In the genomic region with DNA sequence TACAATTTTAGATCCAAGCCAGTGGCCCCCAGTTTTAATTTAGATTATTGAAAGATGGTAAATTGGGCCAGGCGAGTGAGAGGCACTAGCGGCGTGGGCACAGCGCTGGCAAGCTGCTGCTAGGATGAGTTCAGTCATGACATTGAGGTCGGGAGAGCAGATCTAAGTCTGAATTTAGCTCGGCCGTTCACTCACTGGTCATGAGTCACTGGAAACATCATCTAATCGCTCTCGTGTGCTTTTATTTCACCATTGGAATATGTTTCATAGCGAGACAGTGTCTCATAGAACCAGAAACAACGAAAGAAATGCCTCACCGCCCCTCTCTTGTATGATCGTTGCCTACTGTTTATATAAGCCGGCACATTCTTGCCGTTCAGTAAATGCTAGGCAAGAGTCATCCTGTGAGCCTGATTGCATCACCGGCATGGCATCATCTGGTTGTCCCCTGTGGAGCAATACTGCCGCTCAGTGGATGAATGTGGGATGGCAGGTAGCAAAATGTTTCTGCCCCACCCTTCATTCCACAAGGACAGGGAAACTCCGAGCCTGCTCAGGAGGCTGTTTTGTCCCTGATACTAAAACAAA, we compare ENCODE assay signal across 8 mouse cellular contexts.
DNase-seq lines count a peak whose midpoint lies in the region; ATAC-seq and TF ChIP-seq lines count a peak whose summit lies in the region.

No protein-coding gene starts in this region.

- peak; percentile 100 for TF ChIP-seq CTCF in stomach, postnatal 0 days (IDR thresholded peaks at IDR 0.05; ENCODE audit: low read depth)

- peak overlapping the region; percentile 35 for H3K4me2 ChIP-seq in forebrain, embryonic 14.5 days (ENCODE audit: low read length)
- peak overlapping the region; percentile 51 for H3K4me2 ChIP-seq in liver, embryonic 15.5 days
- peak overlapping the region; percentile 54 for H3K4me2 ChIP-seq in neural tube, embryonic 12.5 days (replicated peaks)
- peak overlapping the region; percentile 38 for H3K4me2 ChIP-seq in stomach, postnatal 0 days (replicated peaks; ENCODE audit: low read depth)

- no peaks in the 10 kb centered on the region for H3K36me3 ChIP-seq in forebrain, embryonic 14.5 days (ENCODE audit: control insufficient read depth, insufficient read depth, low read length)
- H3K36me3 ChIP-seq in liver, embryonic 15.5 days (replicated peaks), result no peaks in the 10 kb centered on the region
- no peaks in the 10 kb centered on the region for H3K36me3 ChIP-seq in neural tube, embryonic 12.5 days
- H3K36me3 ChIP-seq in stomach, postnatal 0 days (ENCODE audit: control insufficient read depth, insufficient read depth, low read length), result no peaks in the 10 kb centered on the region

- intact Hi-C loops in heart, postnatal 10 days (cut with DNase I), result loop anchor here (1.0 to 5.0 kb wide), 4 partner anchors 41 to 534 kb away; a partner anchor contains a TSS

- H3K9me3 ChIP-seq in forebrain, embryonic 14.5 days (replicated peaks; ENCODE audit: control insufficient read depth, low read length), result no peaks in the 10 kb centered on the region
- H3K9me3 ChIP-seq in liver, embryonic 15.5 days (replicated peaks), result no peaks in the 10 kb centered on the region
- no peaks in the 10 kb centered on the region for H3K9me3 ChIP-seq in neural tube, embryonic 12.5 days
- no peaks in the 10 kb centered on the region for H3K9me3 ChIP-seq in stomach, postnatal 0 days (ENCODE audit: control insufficient read depth, low read length)

- no peak for TF ChIP-seq EP300 in stomach, postnatal 0 days (optimal IDR thresholded peaks at IDR 0.05)

- 0 out of 2 replicates have a peak overlapping the region, but pooled peaks have one; percentile 1 for H3K4me3 ChIP-seq in forebrain, embryonic 14.5 days (ENCODE audit: low read depth, low read length)
- no peak overlapping the region for H3K4me3 ChIP-seq in liver, embryonic 15.5 days (replicated peaks)
- no peak overlapping the region; the same call in 1 of the 2 replicates for H3K4me3 ChIP-seq in neural tube, embryonic 12.5 days
- peak overlapping the region; percentile 1; the same call in 1 of the 2 replicates for H3K4me3 ChIP-seq in stomach, postnatal 0 days (ENCODE audit: low read depth, low read length)

- no peak overlapping the region for H3K9ac ChIP-seq in forebrain, embryonic 14.5 days (ENCODE audit: low read length)
- no peak overlapping the region for H3K9ac ChIP-seq in liver, embryonic 15.5 days
- H3K9ac ChIP-seq in neural tube, embryonic 12.5 days, result peak overlapping the region; percentile 29; the same call in 1 of the 2 replicates
- H3K9ac ChIP-seq in stomach, postnatal 0 days (ENCODE audit: low read length), result no peak overlapping the region

- peak; percentile 89 for ATAC-seq in forebrain, embryonic 14.5 days
- ATAC-seq in liver, embryonic 15.5 days (ENCODE audit: insufficient read depth), result peak; percentile 64
- ATAC-seq in neural tube, embryonic 12.5 days (ENCODE audit: low FRiP score, low read depth), result peak; percentile 81
- peak; percentile 73 for ATAC-seq in stomach, postnatal 0 days (ENCODE audit: low FRiP score, low TSS enrichment)

- H3K4me1 ChIP-seq in forebrain, embryonic 14.5 days (ENCODE audit: control insufficient read depth, insufficient read depth, low read length), result no peaks in the 10 kb centered on the region
- H3K4me1 ChIP-seq in liver, embryonic 15.5 days (replicated peaks), result peaks cover 19% of the 10 kb centered on the region
- H3K4me1 ChIP-seq in neural tube, embryonic 12.5 days, result peaks cover 14% of the 10 kb centered on the region; the same call in 1 of the 2 replicates
- 0 out of 2 replicates have a peak, but pooled peaks cover 3% of the 10 kb centered on the region for H3K4me1 ChIP-seq in stomach, postnatal 0 days (replicated peaks; ENCODE audit: control insufficient read depth, insufficient read depth)

- H3K27ac ChIP-seq in forebrain, embryonic 14.5 days (ENCODE audit: low read depth, low read length), result no peak overlapping the region
- H3K27ac ChIP-seq in liver, embryonic 15.5 days (replicated peaks), result no peak overlapping the region
- no peak overlapping the region for H3K27ac ChIP-seq in neural tube, embryonic 12.5 days
- H3K27ac ChIP-seq in stomach, postnatal 0 days (replicated peaks), result peak overlapping the region; percentile 71

- peak; percentile 90 for DNase-seq in ES-CJ7 (ENCODE audit: low read depth, low spot score)
- peak; percentile 93 for DNase-seq in cerebellum, adult 11 months
- DNase-seq in forebrain, embryonic 14.5 days (ENCODE audit: low spot score), result peak; percentile 93
- peak; percentile 94 to 98 for DNase-seq in heart, postnatal 10 days
- DNase-seq in kidney, postnatal 4 days, result peak; percentile 94 to 97
- peak; percentile 95 for DNase-seq in stomach, postnatal 0 days (ENCODE audit: low spot score)

- H3K27me3 ChIP-seq in forebrain, embryonic 14.5 days (replicated peaks; ENCODE audit: control insufficient read depth, insufficient read depth, low read length), result no peaks in the 10 kb centered on the region
- no peaks in the 10 kb centered on the region for H3K27me3 ChIP-seq in liver, embryonic 15.5 days
- H3K27me3 ChIP-seq in neural tube, embryonic 12.5 days (replicated peaks), result no peaks in the 10 kb centered on the region
- H3K27me3 ChIP-seq in stomach, postnatal 0 days (ENCODE audit: control insufficient read depth, insufficient read depth, low read length), result no peaks in the 10 kb centered on the region

- WGBS in forebrain, embryonic 14.5 days, result 10% methylated on average over 18 of the region's 18 CpGs
- WGBS in liver, embryonic 15.5 days (ENCODE audit: insufficient replicate concordance), result 13% methylated on average over 18 of the region's 18 CpGs
- 15% methylated on average over 18 of the region's 18 CpGs for WGBS in neural tube, embryonic 12.5 days
- 5% methylated on average over 18 of the region's 18 CpGs for WGBS in stomach, postnatal 0 days

Comparison
In these comparisons a context has a peak if more than half of its experiments do, and no peak if none do; other contexts are left out.
1. H3K4me3 ChIP-seq: peak in forebrain, embryonic 14.5 days (single experiment) and stomach, postnatal 0 days (single experiment); none in liver, embryonic 15.5 days (single experiment) and neural tube, embryonic 12.5 days (single experiment).
2. Peak in every context shown above with its lines, with median percentiles within 50 percentile points of each other: DNase-seq, ATAC-seq and H3K4me2 ChIP-seq.